Mouse (Mus musculus) neural tube, postnatal 0 days (tissue): ENCODE results near the gene Ano10. TPM values are rescaled to one million over a fixed set of nuclear protein-coding genes. Genes with fewer than 3 reads are reported as not detected.

Experiments
- microRNA-seq: library from miRNA; unstranded; fragments of <30 nt; microRNA quantifications from one replicate; pipeline ENCODE4, GENCODE M21; 2016
- polyA plus RNA-seq: library from polyadenylated mRNA; unstranded; fragments of >200 nt; fragmentation: Nextera tagmentation; extraction: Ambion mirVana; gene quantifications from 2 replicates; pipeline ENCODE4 v1.2.1, GENCODE M21; 2015

The Ano10 gene
- polyA plus RNA-seq, result 30.8 and 38.4 TPM in 2 replicates

DNA sequence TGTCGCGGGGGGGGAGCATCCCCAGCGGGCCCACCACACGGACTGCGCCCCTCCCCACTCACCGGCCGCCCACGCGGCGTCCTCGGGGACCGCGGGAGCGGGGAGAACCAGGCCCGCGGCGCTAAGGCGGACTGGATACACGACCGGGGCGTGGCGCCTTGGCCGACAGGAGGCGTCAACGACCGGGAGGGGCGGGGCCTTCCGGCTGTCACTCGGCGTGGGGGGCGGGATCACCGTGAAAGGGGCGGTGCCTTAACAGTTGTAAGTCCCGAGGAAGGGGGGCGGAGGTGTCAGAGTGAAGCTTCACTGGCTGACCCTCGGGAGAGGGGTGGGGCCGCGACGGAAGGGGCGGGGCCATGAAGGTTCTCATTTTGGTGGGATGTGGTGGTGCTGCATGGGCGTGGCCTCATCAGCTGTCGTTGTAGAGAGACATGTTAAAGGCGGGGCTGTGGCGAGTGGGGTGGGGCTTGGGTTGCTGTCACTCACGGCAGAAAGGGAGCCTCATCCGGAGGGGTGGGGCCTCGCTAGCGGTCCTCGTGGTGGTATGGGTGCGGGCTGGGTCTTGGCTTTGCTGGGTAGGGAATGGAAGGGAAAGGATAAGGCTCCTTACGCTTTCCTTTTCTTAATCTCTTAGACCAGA lies at the start of gene Ano10:
TSS of gene Ano10 (minus strand) at position 182 of the 640 bp plus-strand sequence.

Small RNA genes within 50 kb of the gene (microRNA-seq; reads per million reads assigned to microRNA genes)
- not detected for gene Mir8106

Other genes with a start within 250 kb of the Ano10 start
- gene Snrk, start 177.2 kb downstream of the Ano10 start, polyA plus RNA-seq, result 65.4 and 65.5 TPM in 2 replicates
- gene Abhd5, start 57.2 kb upstream of the Ano10 start, polyA plus RNA-seq, result 26.7 and 27.3 TPM in 2 replicates